Mouse (Mus musculus) hindbrain, embryonic 15.5 days (tissue): ENCODE measurements around the gene Ifnk. TPM values are rescaled to one million over a fixed set of nuclear protein-coding genes. Genes with fewer than 3 reads are reported as not detected.
A peak's percentile ranks its signal among the peaks of the same experiment; 100 is the strongest.

Experiments
- ATAC-seq: fragments of 200-750 bp; cut with Nextera tagmentation; 2 replicates; pipeline ENCODE4 v1.8.0; 2017; ENCODE audit warnings: low read depth, moderate number of reproducible peaks, moderate TSS enrichment; ENCODE audit not compliant: low FRiP score
- H3K27ac ChIP-seq: fragments of 300-500 bp; sonication (generic); replicated peaks from 2 replicates; pipeline ENCODE4 v1.5.1; 2015; ENCODE audit warnings: mild to moderate bottlenecking, inconsistent platforms
- H3K27me3 ChIP-seq: fragments of 300-500 bp; sonication (generic); 2 replicates; pipeline ENCODE4 v1.6.1; 2015; ENCODE audit warnings: control low read depth, inconsistent platforms
- H3K36me3 ChIP-seq: fragments of 300-500 bp; sonication (generic); 2 replicates; pipeline ENCODE4 v1.6.1; 2015; ENCODE audit warnings: control low read depth, inconsistent platforms
- H3K4me1 ChIP-seq: fragments of 300-500 bp; sonication (generic); replicated peaks from 2 replicates; pipeline ENCODE4 v1.6.1; 2015; ENCODE audit warnings: control low read depth, inconsistent platforms
- H3K4me2 ChIP-seq: fragments of 300-500 bp; sonication (generic); 2 replicates; pipeline ENCODE4 v1.6.1; 2015; ENCODE audit warnings: moderate library complexity, mild to moderate bottlenecking, inconsistent platforms
- H3K4me3 ChIP-seq: fragments of 300-500 bp; sonication (generic); 2 replicates; pipeline ENCODE4 v1.5.1; 2015; ENCODE audit warnings: mild to moderate bottlenecking, inconsistent platforms
- H3K9ac ChIP-seq: fragments of 300-500 bp; sonication (generic); 2 replicates; pipeline ENCODE4 v1.6.1; 2015; ENCODE audit warnings: inconsistent platforms
- H3K9me3 ChIP-seq: fragments of 300-500 bp; sonication (generic); 2 replicates; pipeline ENCODE4 v1.6.1; 2016; ENCODE audit warnings: control low read depth, inconsistent platforms
- WGBS: fragments of 180-500 bp; shearing (Covaris S2); methylation state at CpG from one replicate; pipeline ENCODE4 v1.1.7; 2015; 5-methylcytosine and 5-hydroxymethylcytosine counted together
- polyA plus RNA-seq: library from polyadenylated mRNA; unstranded; fragments of >200 nt; fragmentation: Nextera tagmentation; extraction: Ambion mirVana; gene quantifications from 2 replicates; pipeline ENCODE4 v1.2.1, GENCODE M21; 2015

Gene Ifnk
- polyA plus RNA-seq, 1 experiment from 2014 or later = 0.32 TPM

- H3K4me3 ChIP-seq = no peak overlapping the region
- no peak overlapping the region for H3K4me2 ChIP-seq
- 72% methylated on average over 11 of the region's 11 CpGs for WGBS
- peaks cover 13% of the 10 kb centered on the region for H3K4me1 ChIP-seq
- H3K36me3 ChIP-seq = no peaks in the 10 kb centered on the region
- no peaks in the 10 kb centered on the region for H3K9me3 ChIP-seq
- no peak overlapping the region for H3K27ac ChIP-seq
- ATAC-seq = no peak
- H3K9ac ChIP-seq = no peak overlapping the region
- no peaks in the 10 kb centered on the region for H3K27me3 ChIP-seq
These were observed 27.8 kb upstream of the Ifnk start for GRCm38 (mm10) chr4:35124027-35124426.

- H3K27ac ChIP-seq = 0 out of 2 replicates have a peak overlapping the region, but pooled peaks have one; percentile 27
- H3K4me3 ChIP-seq = no peak overlapping the region
- no peaks in the 10 kb centered on the region for H3K36me3 ChIP-seq
- peak; percentile 84 for ATAC-seq
- H3K4me1 ChIP-seq = peaks cover 13% of the 10 kb centered on the region
- no peaks in the 10 kb centered on the region for H3K9me3 ChIP-seq
- 5% methylated on average over 6 of the region's 6 CpGs for WGBS
- no peaks in the 10 kb centered on the region for H3K27me3 ChIP-seq
- H3K9ac ChIP-seq = no peak overlapping the region
- peak overlapping the region; percentile 26 for H3K4me2 ChIP-seq
These were observed 26.5 kb upstream of the Ifnk start for GRCm38 (mm10) chr4:35125299-35125777.

- no peak overlapping the region for H3K4me3 ChIP-seq
- 45% methylated on average over 9 of the region's 9 CpGs for WGBS
- H3K9ac ChIP-seq = no peak overlapping the region
- H3K4me2 ChIP-seq = no peak overlapping the region
- no peaks in the 10 kb centered on the region for H3K27me3 ChIP-seq
- no peaks in the 10 kb centered on the region for H3K36me3 ChIP-seq
- H3K9me3 ChIP-seq = no peaks in the 10 kb centered on the region
- ATAC-seq = no peak
- peaks cover 13% of the 10 kb centered on the region for H3K4me1 ChIP-seq
- no peak overlapping the region for H3K27ac ChIP-seq
These were observed 25.1 kb upstream of the Ifnk start for GRCm38 (mm10) chr4:35126776-35127175.

GRCm38 (mm10) chr4:35127759-35128158 is 24.1 kb upstream of the Ifnk start:
- Histone ChIP-seq H3K27me3 (no peaks in the 10 kb centered on the region), H3K27ac (no peak overlapping the region), H3K9ac (no peak overlapping the region), H3K4me3 (no peak overlapping the region), H3K4me1 (peaks cover 13% of the 10 kb centered on the region), H3K36me3 (no peaks in the 10 kb centered on the region), H3K4me2 (no peak overlapping the region), H3K9me3 (no peaks in the 10 kb centered on the region)
- 35% methylated on average over 6 of the region's 6 CpGs for WGBS
- ATAC-seq = no peak

- no peaks in the 10 kb centered on the region for H3K36me3 ChIP-seq
- H3K4me3 ChIP-seq = no peak overlapping the region
- ATAC-seq = no peak
- H3K9ac ChIP-seq = no peak overlapping the region
- peaks cover 8% of the 10 kb centered on the region for H3K4me1 ChIP-seq
- no peaks in the 10 kb centered on the region for H3K27me3 ChIP-seq
- H3K27ac ChIP-seq = no peak overlapping the region
- H3K9me3 ChIP-seq = no peaks in the 10 kb centered on the region
- WGBS = 77% methylated on average over 6 of the region's 6 CpGs
- H3K4me2 ChIP-seq = no peak overlapping the region
These were observed 21.4 kb upstream of the Ifnk start for GRCm38 (mm10) chr4:35130411-35130948.

GRCm38 (mm10) chr4:35131592-35131991 is 20.3 kb upstream of the Ifnk start:
- 79% methylated on average over 4 of the region's 4 CpGs for WGBS
- ATAC-seq = no peak
- Histone ChIP-seq H3K4me3 (no peak overlapping the region), H3K9ac (no peak overlapping the region), H3K27me3 (no peaks in the 10 kb centered on the region), H3K4me1 (no peaks in the 10 kb centered on the region), H3K27ac (no peak overlapping the region), H3K9me3 (no peaks in the 10 kb centered on the region), H3K36me3 (no peaks in the 10 kb centered on the region), H3K4me2 (no peak overlapping the region)

GRCm38 (mm10) chr4:35133411-35133810 is 18.4 kb upstream of the Ifnk start:
- Histone ChIP-seq H3K27me3 (no peaks in the 10 kb centered on the region), H3K4me2 (no peak overlapping the region), H3K4me1 (no peaks in the 10 kb centered on the region), H3K27ac (no peak overlapping the region), H3K9me3 (no peaks in the 10 kb centered on the region), H3K9ac (no peak overlapping the region), H3K4me3 (no peak overlapping the region), H3K36me3 (no peaks in the 10 kb centered on the region)
- WGBS = 88% methylated on average over 4 of the region's 4 CpGs
- no peak for ATAC-seq

GRCm38 (mm10) chr4:35134846-35135611 is 16.8 kb upstream of the Ifnk start:
- no peak for ATAC-seq
- Histone ChIP-seq H3K27ac (no peak overlapping the region), H3K4me3 (no peak overlapping the region), H3K4me1 (no peaks in the 10 kb centered on the region), H3K36me3 (no peaks in the 10 kb centered on the region), H3K27me3 (no peaks in the 10 kb centered on the region), H3K4me2 (no peak overlapping the region), H3K9ac (no peak overlapping the region), H3K9me3 (no peaks in the 10 kb centered on the region)
- 85% methylated on average over 15 of the region's 15 CpGs for WGBS

GRCm38 (mm10) chr4:35135806-35136205 is 16.1 kb upstream of the Ifnk start:
- H3K36me3 ChIP-seq = no peaks in the 10 kb centered on the region
- no peaks in the 10 kb centered on the region for H3K4me1 ChIP-seq
- H3K9ac ChIP-seq = no peak overlapping the region
- no peak for ATAC-seq
- no peak overlapping the region for H3K27ac ChIP-seq
- 70% methylated on average over 4 of the region's 4 CpGs for WGBS
- H3K9me3 ChIP-seq = no peaks in the 10 kb centered on the region
- H3K4me2 ChIP-seq = no peak overlapping the region
- no peak overlapping the region for H3K4me3 ChIP-seq
- no peaks in the 10 kb centered on the region for H3K27me3 ChIP-seq

GRCm38 (mm10) chr4:35136996-35137395 is 14.9 kb upstream of the Ifnk start:
- WGBS = 85% methylated on average over 8 of the region's 8 CpGs
- no peak for ATAC-seq
- Histone ChIP-seq H3K4me3 (no peak overlapping the region), H3K36me3 (no peaks in the 10 kb centered on the region), H3K9ac (no peak overlapping the region), H3K27me3 (no peaks in the 10 kb centered on the region), H3K27ac (no peak overlapping the region), H3K4me1 (no peaks in the 10 kb centered on the region), H3K4me2 (no peak overlapping the region), H3K9me3 (no peaks in the 10 kb centered on the region)

GRCm38 (mm10) chr4:35138077-35138476 is 13.8 kb upstream of the Ifnk start:
- H3K9me3 ChIP-seq = no peaks in the 10 kb centered on the region
- ATAC-seq = no peak
- WGBS = 43% methylated on average over 6 of the region's 6 CpGs

GRCm38 (mm10) chr4:35140317-35140716 is 11.5 kb upstream of the Ifnk start:
- Histone ChIP-seq H3K4me1 (no peaks in the 10 kb centered on the region), H3K27ac (no peak overlapping the region), H3K4me3 (no peak overlapping the region), H3K9ac (no peak overlapping the region), H3K27me3 (no peaks in the 10 kb centered on the region), H3K4me2 (no peak overlapping the region), H3K36me3 (no peaks in the 10 kb centered on the region), H3K9me3 (no peaks in the 10 kb centered on the region)
- ATAC-seq = no peak
- 90% methylated on average over 6 of the region's 6 CpGs for WGBS

More at GRCm38 (mm10) chr4:35138077-35138476, 13.8 kb upstream of the Ifnk start:
- no peaks in the 10 kb centered on the region for H3K4me1 ChIP-seq
- H3K27ac ChIP-seq = no peak overlapping the region
- no peak overlapping the region for H3K4me2 ChIP-seq
- no peak overlapping the region for H3K4me3 ChIP-seq
- H3K9ac ChIP-seq = no peak overlapping the region
- H3K36me3 ChIP-seq = no peaks in the 10 kb centered on the region
- H3K27me3 ChIP-seq = no peaks in the 10 kb centered on the region
